11 mouse cellular contexts compared by ENCODE assay signal in the genomic region with DNA sequence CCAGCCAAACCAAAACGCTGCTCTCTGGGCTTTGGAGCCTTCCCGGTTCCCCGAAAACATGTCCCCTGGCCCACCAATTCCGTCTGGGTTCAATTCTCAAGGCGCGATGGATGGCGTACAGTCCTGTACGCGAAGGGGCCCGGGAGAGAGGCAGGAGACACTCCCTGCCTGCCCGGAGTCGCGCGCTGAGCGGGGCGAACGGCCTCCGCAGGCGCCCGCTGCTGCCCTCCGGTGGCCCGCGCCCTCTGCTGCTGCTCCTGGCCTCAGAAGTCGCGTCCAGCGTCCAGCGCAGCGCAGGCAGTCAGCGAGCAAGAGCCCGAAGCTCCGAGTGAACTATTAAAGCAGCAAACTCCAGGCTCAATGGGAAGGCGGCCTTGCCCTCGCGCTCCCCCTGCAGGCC. TPM values are rescaled to one million over a fixed set of nuclear protein-coding genes. Genes with fewer than 3 reads are reported as not detected.
DNase-seq lines count a peak whose midpoint lies in the region; ATAC-seq and TF ChIP-seq lines count a peak whose summit lies in the region.
"Not testable (repeated sequence)": the region's sequence is repeated elsewhere in the genome, so short reads cannot be mapped to it uniquely, and the experiment has no call there.
"Had no signal": no experiment of that assay in that cellular context is flagged by ENCODE, and none has a peak within 500 bp of the region (broad histone marks: within the 10 kb centered on the region; RNA-seq: fewer than 3 reads in every experiment).

No protein-coding gene starts in this region.

- H3K9me3 ChIP-seq in forebrain, embryonic 10.5 days; hindbrain, embryonic 10.5 days; kidney, embryonic 16.5 days (ENCODE audit: low read length); liver, embryonic 12.5 days (replicated peaks); midbrain, embryonic 12.5 days: not testable (repeated sequence)

- peak; percentile 26 for DNase-seq in adrenal gland, postnatal 25 days
- not testable (repeated sequence) for DNase-seq in forebrain, embryonic 10.5 days (ENCODE audit: extremely low spot score, low spot score); hindbrain, embryonic 10.5 days (ENCODE audit: low spot score); spleen, adult 2 months (ENCODE audit: low read depth in 1 of 2, low spot score in 2 of 2)
- peak; percentile 18 to 44 for DNase-seq in heart, adult 18-20 months

- not testable (repeated sequence) for ATAC-seq in kidney, embryonic 16.5 days (ENCODE audit: low FRiP score, low TSS enrichment); liver, embryonic 12.5 days; midbrain, embryonic 12.5 days (ENCODE audit: low FRiP score, low read depth)

- TF ChIP-seq CTCF in spleen, adult 2 months (IDR thresholded peaks at IDR 0.05; ENCODE audit: extremely low read depth, insufficient read depth, insufficient read length, insufficient replicate concordance), result not testable (repeated sequence)

- H3K9ac ChIP-seq in kidney, embryonic 16.5 days (replicated peaks; ENCODE audit: low read length); liver, embryonic 12.5 days; midbrain, embryonic 12.5 days (replicated peaks): not testable (repeated sequence)

- TF ChIP-seq POLR2A in spleen, adult 2 months (IDR thresholded peaks at IDR 0.05; ENCODE audit: low read depth, low read length), result not testable (repeated sequence)

- H3K4me2 ChIP-seq in kidney, embryonic 16.5 days (replicated peaks; ENCODE audit: low read depth, low read length), result not testable (repeated sequence)
- peak overlapping the region; percentile 50 for H3K4me2 ChIP-seq in liver, embryonic 12.5 days
- H3K4me2 ChIP-seq in midbrain, embryonic 12.5 days (replicated peaks), result peak overlapping the region; percentile 38

- not testable (repeated sequence) for H3K27ac ChIP-seq in forebrain, embryonic 10.5 days; hindbrain, embryonic 10.5 days; kidney, embryonic 16.5 days (ENCODE audit: low read length); liver, embryonic 12.5 days; midbrain, embryonic 12.5 days (replicated peaks); spleen, adult 2 months (ENCODE audit: insufficient read depth, low read length)

- not testable (repeated sequence) for H3K36me3 ChIP-seq in forebrain, embryonic 10.5 days (replicated peaks); hindbrain, embryonic 10.5 days; kidney, embryonic 16.5 days (ENCODE audit: insufficient read depth, low read length); liver, embryonic 12.5 days; midbrain, embryonic 12.5 days; spleen, adult 2 months (ENCODE audit: control insufficient read depth, insufficient read depth, low read length)

- 0% methylated on average over 15 of the region's 34 CpGs for WGBS in forebrain, embryonic 10.5 days
- WGBS in hindbrain, embryonic 10.5 days, result 0% methylated on average over 8 of the region's 34 CpGs
- 0% methylated on average over 8 of the region's 34 CpGs for WGBS in kidney, embryonic 16.5 days
- WGBS in liver, embryonic 12.5 days (ENCODE audit: insufficient replicate concordance), result 4% methylated on average over 5 of the region's 34 CpGs
- WGBS in midbrain, embryonic 12.5 days, result 1% methylated on average over 13 of the region's 34 CpGs
- WGBS in spleen, adult 2 months, result 0% methylated on average over 3 of the region's 34 CpGs

- H3K4me3 ChIP-seq in forebrain, embryonic 10.5 days, result peak overlapping the region; percentile 34; the same call in 1 of the 2 replicates
- 0 out of 2 replicates have a peak overlapping the region, but pooled peaks have one; percentile 27 for H3K4me3 ChIP-seq in hindbrain, embryonic 10.5 days
- 0 out of 2 replicates have a peak overlapping the region, but pooled peaks have one; percentile 21 for H3K4me3 ChIP-seq in kidney, embryonic 16.5 days (ENCODE audit: low read length)
- not testable (repeated sequence) for H3K4me3 ChIP-seq in liver, embryonic 12.5 days
- peak overlapping the region; percentile 24; the same call in 1 of the 2 replicates for H3K4me3 ChIP-seq in midbrain, embryonic 12.5 days
- H3K4me3 ChIP-seq in spleen, adult 2 months (ENCODE audit: extremely low read depth, insufficient read depth, insufficient read length), result 0 out of 2 replicates have a peak overlapping the region, but pooled peaks have one; percentile 27

- peaks cover 18% of the 10 kb centered on the region for H3K27me3 ChIP-seq in forebrain, embryonic 10.5 days (ENCODE audit: poor library complexity, severe bottlenecking)
- peaks cover 15% of the 10 kb centered on the region; the same call in 1 of the 2 replicates for H3K27me3 ChIP-seq in hindbrain, embryonic 10.5 days (ENCODE audit: insufficient read depth, poor library complexity, severe bottlenecking)
- H3K27me3 ChIP-seq in kidney, embryonic 16.5 days (ENCODE audit: insufficient read depth, low read length); spleen, adult 2 months (ENCODE audit: control insufficient read depth, insufficient read depth, low read length): not testable (repeated sequence)
- H3K27me3 ChIP-seq in liver, embryonic 12.5 days (replicated peaks), result peaks cover 12% of the 10 kb centered on the region
- H3K27me3 ChIP-seq in midbrain, embryonic 12.5 days, result peaks cover 10% of the 10 kb centered on the region

- not testable (repeated sequence) for H3K4me1 ChIP-seq in forebrain, embryonic 10.5 days; hindbrain, embryonic 10.5 days (replicated peaks); kidney, embryonic 16.5 days (ENCODE audit: insufficient read depth, low read length); liver, embryonic 12.5 days; midbrain, embryonic 12.5 days; spleen, adult 2 months (ENCODE audit: control insufficient read depth, insufficient read depth, insufficient read length)

RNA-seq across cellular contexts. Expression of a gene that starts 0.4 kb away (rescaled TPM):
- not detected in 2 replicates for total RNA-seq in adrenal gland, postnatal 25 days (2021)
- polyA plus RNA-seq in forebrain, embryonic 10.5 days (2016; fragmentation: Nextera tagmentation; extraction: Ambion mirVana), result 0.07 and 0.09 TPM in 2 replicates
- total RNA-seq in heart, adult 18-20 months (2021), result not detected
- not detected in 2 replicates for polyA plus RNA-seq in hindbrain, embryonic 10.5 days (2016; fragmentation: Nextera tagmentation; extraction: Ambion mirVana)
- polyA plus RNA-seq in kidney, embryonic 16.5 days (2015; fragmentation: Nextera tagmentation; extraction: Ambion mirVana), result 0.05 TPM in 1 of 2 replicates, not detected in the other
- not detected in 2 replicates for polyA plus RNA-seq in liver, embryonic 12.5 days (2016; fragmentation: Nextera tagmentation; extraction: Ambion mirVana)
- polyA plus RNA-seq in midbrain, embryonic 12.5 days (2016; fragmentation: Nextera tagmentation; extraction: Ambion mirVana), result not detected in 2 replicates
- not detected in 2 replicates for polyA plus RNA-seq in spleen, adult 2 months (2012; rRNA removed)
- total RNA-seq: gastrocnemius, adult 8-10 months; left cerebral cortex, postnatal 14 days had no signal
- polyA plus RNA-seq: large intestine, adult 2 months had no signal

RNA-seq across cellular contexts. Expression of a gene that starts 2.7 kb away (rescaled TPM):
- total RNA-seq in adrenal gland, postnatal 25 days (2021), result not detected in 2 replicates
- polyA plus RNA-seq in forebrain, embryonic 10.5 days (2016; fragmentation: Nextera tagmentation; extraction: Ambion mirVana), result not detected in 2 replicates
- total RNA-seq in heart, adult 18-20 months (2021), result not detected
- not detected in 2 replicates for polyA plus RNA-seq in hindbrain, embryonic 10.5 days (2016; fragmentation: Nextera tagmentation; extraction: Ambion mirVana)
- polyA plus RNA-seq in kidney, embryonic 16.5 days (2015; fragmentation: Nextera tagmentation; extraction: Ambion mirVana), result not detected in 2 replicates
- polyA plus RNA-seq in liver, embryonic 12.5 days (2016; fragmentation: Nextera tagmentation; extraction: Ambion mirVana), result not detected in 2 replicates
- not detected in 2 replicates for polyA plus RNA-seq in midbrain, embryonic 12.5 days (2016; fragmentation: Nextera tagmentation; extraction: Ambion mirVana)
- not detected in 2 replicates for polyA plus RNA-seq in spleen, adult 2 months (2012; rRNA removed)
- total RNA-seq: gastrocnemius, adult 8-10 months; left cerebral cortex, postnatal 14 days had no signal
- polyA plus RNA-seq: large intestine, adult 2 months had no signal

RNA-seq across cellular contexts. Expression of a gene that starts 6.3 kb away (rescaled TPM):
- 0.36 TPM in 1 of 2 replicates, not detected in the other for total RNA-seq in adrenal gland, postnatal 25 days (2021)
- polyA plus RNA-seq in forebrain, embryonic 10.5 days (2016; fragmentation: Nextera tagmentation; extraction: Ambion mirVana), result 0.85 TPM in 1 of 2 replicates, not detected in the other
- not detected for total RNA-seq in heart, adult 18-20 months (2021)
- 0.10 and 0.40 TPM in 2 replicates for polyA plus RNA-seq in hindbrain, embryonic 10.5 days (2016; fragmentation: Nextera tagmentation; extraction: Ambion mirVana)
- polyA plus RNA-seq in kidney, embryonic 16.5 days (2015; fragmentation: Nextera tagmentation; extraction: Ambion mirVana), result 0.96 and 1.8 TPM in 2 replicates
- polyA plus RNA-seq in liver, embryonic 12.5 days (2016; fragmentation: Nextera tagmentation; extraction: Ambion mirVana), result 0.13 and 0.22 TPM in 2 replicates
- polyA plus RNA-seq in midbrain, embryonic 12.5 days (2016; fragmentation: Nextera tagmentation; extraction: Ambion mirVana), result 0.83 TPM in 1 of 2 replicates, not detected in the other
- not detected in 2 replicates for polyA plus RNA-seq in spleen, adult 2 months (2012; rRNA removed)
- total RNA-seq: gastrocnemius, adult 8-10 months; left cerebral cortex, postnatal 14 days had no signal
- polyA plus RNA-seq: large intestine, adult 2 months had no signal

RNA-seq across cellular contexts. Expression of a gene that starts 8.6 kb away (rescaled TPM):
- total RNA-seq in adrenal gland, postnatal 25 days (2021), result not detected in 2 replicates
- not detected in 2 replicates for polyA plus RNA-seq in forebrain, embryonic 10.5 days (2016; fragmentation: Nextera tagmentation; extraction: Ambion mirVana)
- total RNA-seq in heart, adult 18-20 months (2021), result not detected
- polyA plus RNA-seq in hindbrain, embryonic 10.5 days (2016; fragmentation: Nextera tagmentation; extraction: Ambion mirVana), result not detected in 2 replicates
- not detected in 2 replicates for polyA plus RNA-seq in kidney, embryonic 16.5 days (2015; fragmentation: Nextera tagmentation; extraction: Ambion mirVana)
- not detected in 2 replicates for polyA plus RNA-seq in liver, embryonic 12.5 days (2016; fragmentation: Nextera tagmentation; extraction: Ambion mirVana)
- not detected in 2 replicates for polyA plus RNA-seq in midbrain, embryonic 12.5 days (2016; fragmentation: Nextera tagmentation; extraction: Ambion mirVana)
- not detected in 2 replicates for polyA plus RNA-seq in spleen, adult 2 months (2012; rRNA removed)
- total RNA-seq: gastrocnemius, adult 8-10 months; left cerebral cortex, postnatal 14 days had no signal
- polyA plus RNA-seq: large intestine, adult 2 months had no signal

RNA-seq across cellular contexts. Expression of a gene that starts 10.3 kb away (rescaled TPM):
- total RNA-seq in adrenal gland, postnatal 25 days (2021), result not detected in 2 replicates
- polyA plus RNA-seq in forebrain, embryonic 10.5 days (2016; fragmentation: Nextera tagmentation; extraction: Ambion mirVana), result not detected in 2 replicates
- not detected for total RNA-seq in heart, adult 18-20 months (2021)
- not detected in 2 replicates for polyA plus RNA-seq in hindbrain, embryonic 10.5 days (2016; fragmentation: Nextera tagmentation; extraction: Ambion mirVana)
- polyA plus RNA-seq in kidney, embryonic 16.5 days (2015; fragmentation: Nextera tagmentation; extraction: Ambion mirVana), result not detected in 2 replicates
- polyA plus RNA-seq in liver, embryonic 12.5 days (2016; fragmentation: Nextera tagmentation; extraction: Ambion mirVana), result not detected in 2 replicates
- polyA plus RNA-seq in midbrain, embryonic 12.5 days (2016; fragmentation: Nextera tagmentation; extraction: Ambion mirVana), result not detected in 2 replicates
- not detected in 2 replicates for polyA plus RNA-seq in spleen, adult 2 months (2012; rRNA removed)
- total RNA-seq: gastrocnemius, adult 8-10 months; left cerebral cortex, postnatal 14 days had no signal
- polyA plus RNA-seq: large intestine, adult 2 months had no signal
